Mouse (Mus musculus) embryonic facial prominence, embryonic 14.5 days (tissue): ENCODE results near the gene Rasip1. TPM values are rescaled to one million over a fixed set of nuclear protein-coding genes. Genes with fewer than 3 reads are reported as not detected.

ENCODE experiments used
- ATAC-seq: fragments of 200-750 bp; cut with Nextera tagmentation; 2 replicates; pipeline ENCODE4 v1.8.0; 2017; ENCODE audit warnings: low read depth, moderate number of reproducible peaks, moderate TSS enrichment
- DNase-seq: peaks from one replicate; pipeline ENCODE4 v3.0.0-alpha.2; 2015; ENCODE audit warnings: low spot score
- H3K27ac ChIP-seq: fragments of 300-500 bp; sonication (generic); replicated peaks from 2 replicates; pipeline ENCODE4 v1.5.1; 2014; ENCODE audit warnings: low read depth, mild to moderate bottlenecking, low read length, moderate library complexity
- H3K27me3 ChIP-seq: fragments of 300-500 bp; sonication (generic); replicated peaks from 2 replicates; pipeline ENCODE4 v1.6.1; 2014; ENCODE audit warnings: low read length; ENCODE audit not compliant: control insufficient read depth, insufficient read depth
- H3K36me3 ChIP-seq: fragments of 300-500 bp; sonication (generic); 2 replicates; pipeline ENCODE4 v1.6.1; 2014; ENCODE audit warnings: low read length, mixed read lengths; ENCODE audit not compliant: control insufficient read depth, insufficient read depth
- H3K4me1 ChIP-seq: fragments of 300-500 bp; sonication (generic); 2 replicates; pipeline ENCODE4 v1.6.1; 2014; ENCODE audit warnings: antibody characterized with exemption, low read length; ENCODE audit not compliant: control insufficient read depth, insufficient read depth
- H3K4me2 ChIP-seq: fragments of 300-500 bp; sonication (generic); 2 replicates; pipeline ENCODE4 v1.6.1; 2014; ENCODE audit warnings: low read depth, mild to moderate bottlenecking, low read length, moderate library complexity, mixed read lengths
- H3K4me3 ChIP-seq: fragments of 300-500 bp; sonication (generic); 2 replicates; pipeline ENCODE4 v1.5.1; 2014; ENCODE audit warnings: low read depth, mild to moderate bottlenecking, low read length
- H3K9ac ChIP-seq: fragments of 300-500 bp; sonication (generic); 2 replicates; pipeline ENCODE4 v1.6.1; 2014; ENCODE audit warnings: low read depth, mild to moderate bottlenecking, low read length, moderate library complexity, mixed read lengths
- H3K9me3 ChIP-seq: fragments of 300-500 bp; sonication (generic); 2 replicates; pipeline ENCODE4 v1.6.1; 2016; ENCODE audit warnings: low read length; ENCODE audit not compliant: control insufficient read depth
- WGBS: fragments of 180-500 bp; shearing (Covaris S2); extraction: QIAGEN DNeasy Blood & Tissue Kit; methylation state at CpG from one replicate; pipeline ENCODE4 v1.1.7; 2014; 5-methylcytosine and 5-hydroxymethylcytosine counted together
- polyA plus RNA-seq: library from polyadenylated mRNA; unstranded; fragments of >200 nt; fragmentation: Nextera tagmentation; extraction: Ambion mirVana; gene quantifications from 2 replicates; pipeline ENCODE4 v1.2.1, GENCODE M21; 2014

Rasip1 gene
- polyA plus RNA-seq, 1 experiment from 2014 or later = 11.1 TPM

- Histone ChIP-seq H3K27ac (peak within 1 kb of the TSS; percentile 74), H3K9ac (peak within 1 kb of the TSS; percentile 30; the same call in 1 of the 2 replicates), H3K4me2 (peak within 1 kb of the TSS; percentile 81), H3K27me3 (no peaks in the 10 kb centered on the region), H3K4me3 (peak within 1 kb of the TSS; percentile 8; the same call in 1 of the 2 replicates), H3K9me3 (no peaks in the 10 kb centered on the region), H3K4me1 (peaks cover 39% of the 10 kb centered on the region), H3K36me3 (peaks cover 10% of the 10 kb centered on the region)
- peak; percentile 86 for DNase-seq
- 14% methylated on average over 19 of the region's 19 CpGs for WGBS
- no peak for ATAC-seq
Observed at GRCm38 (mm10) chr7:45639561-45640027, 12.3 kb downstream of the Rasip1 start, which contains the start of gene Mamstr. Gene Mamstr, plus strand, starts transcription at chr7:45639977.

GRCm38 (mm10) chr7:45640191-45640957 is 13.1 kb downstream of the Rasip1 start:
- peak overlapping the region; percentile 74 for H3K27ac ChIP-seq
- no peaks in the 10 kb centered on the region for H3K27me3 ChIP-seq
- H3K4me2 ChIP-seq = peak overlapping the region; percentile 81; the same call in 1 of the 2 replicates
- no peak for DNase-seq
- peaks cover 41% of the 10 kb centered on the region for H3K4me1 ChIP-seq
- H3K9ac ChIP-seq = peak overlapping the region; percentile 30; the same call in 1 of the 2 replicates
- no peaks in the 10 kb centered on the region for H3K9me3 ChIP-seq
- WGBS = 67% methylated on average over 19 of the region's 19 CpGs
- peak overlapping the region; percentile 8; the same call in 1 of the 2 replicates for H3K4me3 ChIP-seq
- peaks cover 10% of the 10 kb centered on the region for H3K36me3 ChIP-seq
- no peak for ATAC-seq

- ATAC-seq (0 out of 2 replicates have a peak, but pooled peaks have one; percentile 1), DNase-seq (peak; percentile 85)
- Histone ChIP-seq H3K9me3 (no peaks in the 10 kb centered on the region), H3K4me3 (peak overlapping the region; percentile 43), H3K27ac (peak overlapping the region; percentile 74), H3K9ac (peak overlapping the region; percentile 48), H3K4me2 (peak overlapping the region; percentile 81), H3K36me3 (peaks cover 5% of the 10 kb centered on the region), H3K27me3 (no peaks in the 10 kb centered on the region), H3K4me1 (peaks cover 41% of the 10 kb centered on the region)
- WGBS = 51% methylated on average over 16 of the region's 17 CpGs
Observed at GRCm38 (mm10) chr7:45641391-45642040, 14.2 kb downstream of the Rasip1 start.

- Histone ChIP-seq H3K27ac (0 out of 2 replicates have a peak overlapping the region, but pooled peaks have one; percentile 74), H3K4me1 (peaks cover 41% of the 10 kb centered on the region), H3K9me3 (no peaks in the 10 kb centered on the region), H3K4me2 (peak overlapping the region; percentile 81), H3K36me3 (no peaks in the 10 kb centered on the region; the same call in 1 of the 2 replicates), H3K9ac (peak overlapping the region; percentile 48), H3K4me3 (peak overlapping the region; percentile 43), H3K27me3 (no peaks in the 10 kb centered on the region)
- 71% methylated on average over 5 of the region's 5 CpGs for WGBS
- no peak for DNase-seq
- no peak for ATAC-seq
Observed at GRCm38 (mm10) chr7:45642083-45642482, 14.8 kb downstream of the Rasip1 start.

GRCm38 (mm10) chr7:45642503-45643255 is 15.4 kb downstream of the Rasip1 start:
- WGBS = 28% methylated on average over 16 of the region's 16 CpGs
- ATAC-seq = no peak
- Histone ChIP-seq H3K4me3 (peak overlapping the region; percentile 43), H3K4me2 (peak overlapping the region; percentile 81), H3K4me1 (peaks cover 41% of the 10 kb centered on the region), H3K9me3 (no peaks in the 10 kb centered on the region), H3K9ac (peak overlapping the region; percentile 77), H3K27me3 (no peaks in the 10 kb centered on the region), H3K27ac (peak overlapping the region; percentile 90), H3K36me3 (no peaks in the 10 kb centered on the region)
- DNase-seq = no peak

- Histone ChIP-seq H3K27ac (peak overlapping the region; percentile 90), H3K36me3 (no peaks in the 10 kb centered on the region), H3K4me2 (peak overlapping the region; percentile 81), H3K9ac (peak overlapping the region; percentile 77), H3K4me3 (peak overlapping the region; percentile 43), H3K4me1 (peaks cover 34% of the 10 kb centered on the region), H3K9me3 (no peaks in the 10 kb centered on the region), H3K27me3 (no peaks in the 10 kb centered on the region)
- peak; percentile 91 for ATAC-seq
- DNase-seq = peak; percentile 100
- 2% methylated on average over 28 of the region's 28 CpGs for WGBS
Observed at GRCm38 (mm10) chr7:45643441-45644178, 16.3 kb downstream of the Rasip1 start.

- H3K27ac ChIP-seq = peak overlapping the region; percentile 80
- H3K9ac ChIP-seq = peak overlapping the region; percentile 53
- DNase-seq = peak; percentile 87
- H3K4me1 ChIP-seq = peaks cover 34% of the 10 kb centered on the region
- H3K9me3 ChIP-seq = no peaks in the 10 kb centered on the region
- H3K36me3 ChIP-seq = no peaks in the 10 kb centered on the region
- no peaks in the 10 kb centered on the region for H3K27me3 ChIP-seq
- H3K4me3 ChIP-seq = peak overlapping the region; percentile 36
- 3% methylated on average over 18 of the region's 18 CpGs for WGBS
- ATAC-seq = peak; percentile 37
- peak overlapping the region; percentile 74 for H3K4me2 ChIP-seq
Observed at GRCm38 (mm10) chr7:45644183-45644582, 16.9 kb downstream of the Rasip1 start.
